Mouse (Mus musculus) heart, adult 18-20 months (tissue): ENCODE measurements around the gene Ifna15. TPM values are rescaled to one million over a fixed set of nuclear protein-coding genes. Genes with fewer than 3 reads are reported as not detected.

Source experiments
- DNase-seq, 2 experiments: peaks; one replicate each; pipeline ENCODE4 v3.0.0; 2021 to 2022; ENCODE audit warnings: mixed read lengths in 1 of 2
- total RNA-seq, 2 experiments: library from RNA; stranded (reverse); gene quantifications; 2 replicates each; pipeline ENCODE4 v1.2.3; 2021

Ifna15 gene
- total RNA-seq, 2 experiments from 2014 or later = not detected

GRCm38 (mm10) chr4:88514403-88514802, 43.6 kb downstream of the Ifna15 start:
- DNase-seq = peak; percentile 72 to 79

GRCm38 (mm10) chr4:88513743-88514142, 44.3 kb downstream of the Ifna15 start:
- DNase-seq = no peak

Other genes with a start within 250 kb of the Ifna15 start
- 1 to 10 TPM; 3.6 to 3.9 TPM for gene Hacd4, start 119.3 kb downstream of the Ifna15 start, total RNA-seq
- not detected for gene Ifnb1, start 35.5 kb downstream of the Ifna15 start, total RNA-seq
- gene Ifna14, start 13.6 kb upstream of the Ifna15 start, total RNA-seq = not detected
- gene Ifna9, start 34.1 kb upstream of the Ifna15 start, total RNA-seq = not detected
- not detected for gene Ifna12, start 45.1 kb upstream of the Ifna15 start, total RNA-seq
- not detected for gene C87499, start 76.2 kb upstream of the Ifna15 start, total RNA-seq
- gene Ifna13, start 86.2 kb upstream of the Ifna15 start, total RNA-seq = not detected
- not detected for gene Ifna16, start 118.7 kb upstream of the Ifna15 start, total RNA-seq
- not detected for gene Ifna2, start 125.7 kb upstream of the Ifna15 start, total RNA-seq
- not detected for gene Ifnab, start 133.1 kb upstream of the Ifna15 start, total RNA-seq
- under 1 TPM in 1 of 2 experiments, not detected in 1; 0.42 TPM for gene Gm26566, start 163.6 kb upstream of the Ifna15 start, total RNA-seq
- gene Klhl9, start 164.2 kb upstream of the Ifna15 start, total RNA-seq = 10 to 100 TPM; 72.4 to 76.1 TPM
- not detected for gene Gm13271, start 196.6 kb upstream of the Ifna15 start, total RNA-seq
- gene Gm13283, start 201.9 kb upstream of the Ifna15 start, total RNA-seq = not detected
- gene Gm13290, start 215.6 kb upstream of the Ifna15 start, total RNA-seq = not detected
- gene Gm13289, start 218.7 kb upstream of the Ifna15 start, total RNA-seq = not detected
- not detected for gene Gm13272, start 221.6 kb upstream of the Ifna15 start, total RNA-seq
- gene Ifnz, start 223.9 kb upstream of the Ifna15 start, total RNA-seq = not detected
- not detected for gene Gm13276, start 227.5 kb upstream of the Ifna15 start, total RNA-seq
- not detected for gene Gm13277, start 230.4 kb upstream of the Ifna15 start, total RNA-seq
- gene Gm13278, start 233.3 kb upstream of the Ifna15 start, total RNA-seq = not detected
- not detected for gene Gm13275, start 236.2 kb upstream of the Ifna15 start, total RNA-seq
- not detected for gene Gm13279, start 239.2 kb upstream of the Ifna15 start, total RNA-seq
- not detected for gene Gm13285, start 241.4 kb upstream of the Ifna15 start, total RNA-seq
- not detected for gene Gm13287, start 245.0 kb upstream of the Ifna15 start, total RNA-seq
- not detected for gene Gm13288, start 247.3 kb upstream of the Ifna15 start, total RNA-seq